Mouse (Mus musculus) C2C12 (cell line): ENCODE data around the gene Dhx37. TPM values are rescaled to one million over a fixed set of nuclear protein-coding genes. Genes with fewer than 3 reads are reported as not detected.

Experiments
- H3K27me3 ChIP-seq: one replicate; pipeline ENCODE4 v1.6.1; 2011; ENCODE audit not compliant: control insufficient read depth, insufficient read depth, insufficient read length
- H3K36me3 ChIP-seq: one replicate; pipeline ENCODE4 v1.6.1; 2011; ENCODE audit not compliant: control insufficient read depth, insufficient read depth
- H3K4me3 ChIP-seq: one replicate; pipeline ENCODE4 v1.5.1; 2011; ENCODE audit warnings: mild to moderate bottlenecking, control low read depth; ENCODE audit not compliant: poor library complexity, insufficient read depth, severe bottlenecking
- H3K79me2 ChIP-seq: one replicate; pipeline ENCODE4 v1.6.1; 2011; ENCODE audit not compliant: control insufficient read depth, insufficient read depth
- H3K79me3 ChIP-seq: one replicate; pipeline ENCODE4 v1.6.1; 2011; ENCODE audit warnings: low read depth, control low read depth
- H3ac ChIP-seq: one replicate; pipeline ENCODE3; 2011; ENCODE audit warnings: low read depth; ENCODE audit not compliant: control insufficient read depth, insufficient read length
- CEBPB ChIP-seq: IDR thresholded peaks from one replicate; pipeline ENCODE4 v1.6.1; 2011; ENCODE audit warnings: low read depth, mild to moderate bottlenecking, control low read depth, moderate library complexity
- CTCF ChIP-seq: IDR thresholded peaks from one replicate; pipeline ENCODE4 v1.5.1; 2011; ENCODE audit not compliant: control insufficient read depth, insufficient read depth, insufficient read length
- FOSL1 ChIP-seq: IDR thresholded peaks from one replicate; pipeline ENCODE4 v1.8.0; 2011; ENCODE audit warnings: mild to moderate bottlenecking, low read length; ENCODE audit not compliant: poor library complexity, insufficient read depth, severe bottlenecking
- MAX ChIP-seq: IDR thresholded peaks from one replicate; pipeline ENCODE4 v1.6.1; 2011; ENCODE audit warnings: mild to moderate bottlenecking, control low read depth
- MYOD1 ChIP-seq: IDR thresholded peaks from one replicate; pipeline ENCODE4 v1.6.1; 2011; ENCODE audit warnings: low read depth; ENCODE audit not compliant: control insufficient read depth, insufficient read length
- MYOG ChIP-seq: IDR thresholded peaks from one replicate; pipeline ENCODE4 v1.6.1; 2011; ENCODE audit not compliant: control insufficient read depth, insufficient read length; ENCODE audit errors: extremely low read depth
- USF1 ChIP-seq: IDR thresholded peaks from one replicate; pipeline ENCODE4 v1.6.1; 2011; ENCODE audit warnings: low read depth, mild to moderate bottlenecking, control low read depth, moderate library complexity
- polyA plus RNA-seq: library from polyadenylated mRNA; unstranded; fragments of >200 nt; fragmentation: generic; extraction: Trizol; gene quantifications from one replicate; pipeline ENCODE4 v1.2.1, GENCODE M21; 2012; ENCODE audit warnings: missing spikeins

Gene Dhx37
- polyA plus RNA-seq, 1 experiment = 25.2 TPM

GRCm38 (mm10) chr5:125467261-125467660, 33.3 kb upstream of the Dhx37 start:
- no peak overlapping the region for H3K4me3 ChIP-seq
- H3K27me3 ChIP-seq = no peaks in the 10 kb centered on the region
- no peak overlapping the region for H3ac ChIP-seq
- no peaks in the 10 kb centered on the region for H3K79me3 ChIP-seq
- TF ChIP-seq MAX (no peak), MYOG (no peak), CTCF (no peak), MYOD1 (no peak), USF1 (no peak), FOSL1 (no peak), CEBPB (no peak)
- H3K79me2 ChIP-seq = no peaks in the 10 kb centered on the region
- H3K36me3 ChIP-seq = no peaks in the 10 kb centered on the region

DNA sequence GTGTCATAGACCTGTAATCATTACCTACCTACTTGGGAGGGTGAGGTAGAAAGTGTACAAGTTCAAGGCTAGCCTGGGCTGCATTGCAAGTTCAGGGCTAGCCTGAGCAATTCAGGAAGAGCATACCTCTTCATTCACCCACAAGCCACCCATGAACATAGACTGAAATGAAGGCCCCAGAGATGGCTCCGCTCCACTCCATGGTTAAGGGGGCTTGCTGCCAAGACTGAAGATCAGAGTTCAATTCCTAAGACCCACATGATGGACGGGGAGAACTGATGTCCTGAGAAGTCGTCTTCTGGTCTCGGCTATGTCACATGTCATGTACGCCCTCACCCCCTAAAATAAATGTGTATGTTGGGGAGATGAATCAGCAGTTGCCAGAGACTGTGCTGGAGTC, 32.6 kb upstream of the Dhx37 start:
- Histone ChIP-seq H3K36me3 (no peaks in the 10 kb centered on the region), H3K4me3 (no peak overlapping the region), H3ac (no peak overlapping the region), H3K79me2 (no peaks in the 10 kb centered on the region), H3K79me3 (no peaks in the 10 kb centered on the region), H3K27me3 (no peaks in the 10 kb centered on the region)
- TF ChIP-seq MYOD1 = no peak
- TF ChIP-seq CEBPB = no peak
- TF ChIP-seq MYOG = no peak
- no peak for TF ChIP-seq MAX
- TF ChIP-seq CTCF = no peak
- no peak for TF ChIP-seq FOSL1
- no peak for TF ChIP-seq USF1

GRCm38 (mm10) chr5:125465701-125466106, 31.8 kb upstream of the Dhx37 start:
- H3K36me3 ChIP-seq = no peaks in the 10 kb centered on the region
- H3K4me3 ChIP-seq = peak overlapping the region; percentile 6
- H3K79me3 ChIP-seq = no peaks in the 10 kb centered on the region
- peak; percentile 41 for TF ChIP-seq USF1
- TF ChIP-seq MYOD1 = no peak
- no peak for TF ChIP-seq CTCF
- peak; percentile 75 for TF ChIP-seq MAX
- no peak overlapping the region for H3ac ChIP-seq
- no peaks in the 10 kb centered on the region for H3K27me3 ChIP-seq
- H3K79me2 ChIP-seq = no peaks in the 10 kb centered on the region

DNA sequence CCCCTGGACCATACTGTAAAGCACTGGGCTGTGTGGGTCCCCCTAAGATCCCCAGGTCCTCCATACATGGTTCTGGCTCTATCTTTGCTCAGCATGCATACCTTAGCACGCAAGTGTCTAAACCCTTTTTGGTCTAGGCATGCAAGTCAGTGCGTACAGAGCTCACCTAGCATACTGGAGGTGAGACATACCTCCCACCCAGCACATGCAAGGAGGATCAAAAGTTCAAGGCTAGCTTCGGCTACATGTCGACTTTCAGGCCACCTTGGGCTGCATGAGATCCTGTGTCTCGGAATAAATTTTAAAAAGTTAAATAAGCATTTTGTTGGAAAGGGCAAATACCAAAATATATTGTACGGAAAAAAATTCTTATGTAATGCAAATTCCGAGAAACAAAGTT, 31.3 kb upstream of the Dhx37 start:
- Histone ChIP-seq H3K27me3 (no peaks in the 10 kb centered on the region), H3K4me3 (no peak overlapping the region), H3ac (no peak overlapping the region), H3K79me2 (no peaks in the 10 kb centered on the region), H3K79me3 (no peaks in the 10 kb centered on the region), H3K36me3 (no peaks in the 10 kb centered on the region)
- TF ChIP-seq FOSL1 = no peak
- TF ChIP-seq MYOG = no peak
- TF ChIP-seq CTCF = no peak
- TF ChIP-seq MYOD1 = no peak
- no peak for TF ChIP-seq CEBPB
- no peak for TF ChIP-seq MAX
- TF ChIP-seq USF1 = no peak

DNA sequence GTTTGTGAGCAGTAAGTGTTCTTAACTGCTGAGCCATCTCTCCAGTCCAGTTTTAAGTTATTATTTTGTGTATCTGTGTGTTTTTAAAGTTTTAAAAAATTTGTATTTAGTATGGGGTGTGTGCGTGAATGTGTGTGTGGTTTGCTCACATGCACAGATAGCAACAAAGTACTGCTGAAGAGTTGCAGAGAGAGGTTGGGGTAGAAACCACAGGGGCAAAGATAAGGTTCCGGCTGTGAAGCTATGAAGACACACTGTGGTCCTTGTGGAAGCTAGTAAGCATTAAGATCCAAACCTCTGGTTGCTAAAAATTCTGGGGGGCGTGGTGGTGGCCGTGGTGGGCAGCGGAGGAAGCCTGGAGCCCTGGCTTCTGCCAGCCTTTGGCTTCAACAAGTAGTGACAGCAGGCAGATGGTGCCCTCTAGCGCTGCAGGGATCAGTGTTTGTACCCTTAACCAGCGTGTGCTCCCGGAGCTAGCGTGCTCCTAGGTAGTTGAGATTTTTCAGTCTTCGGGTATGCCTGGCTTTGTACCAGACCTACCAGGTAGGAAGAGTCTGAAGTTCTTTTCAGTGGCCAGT, 28.0 kb upstream of the Dhx37 start:
- no peak for TF ChIP-seq USF1
- TF ChIP-seq MYOG = no peak
- no peak for TF ChIP-seq MAX
- TF ChIP-seq CTCF = peak; percentile 79
- TF ChIP-seq MYOD1 = no peak
- TF ChIP-seq CEBPB = no peak
- TF ChIP-seq FOSL1 = no peak

DNA sequence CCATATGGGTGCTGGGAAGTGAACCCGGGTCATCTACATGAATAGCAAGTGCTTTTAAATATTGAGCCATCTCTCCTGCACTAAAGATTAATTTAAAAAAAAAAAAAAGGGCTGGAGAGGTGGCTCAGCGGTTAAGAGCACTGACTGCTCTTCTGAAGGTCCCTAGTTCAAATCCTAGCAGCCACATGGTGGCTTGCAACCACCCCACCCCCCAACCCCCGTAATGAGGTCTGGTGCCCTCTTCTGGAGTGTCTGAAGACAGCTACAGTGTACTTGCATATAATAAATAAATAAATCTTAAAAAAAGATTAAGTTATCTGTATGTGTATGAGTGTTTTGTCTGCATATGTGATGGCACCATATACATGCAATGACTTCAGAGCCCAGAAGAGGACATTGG, 26.7 kb upstream of the Dhx37 start:
- no peak overlapping the region for H3K4me3 ChIP-seq
- no peaks in the 10 kb centered on the region for H3K27me3 ChIP-seq
- TF ChIP-seq FOSL1 (no peak), MYOD1 (no peak), CEBPB (no peak), CTCF (no peak), MYOG (no peak), MAX (no peak), USF1 (no peak)
- no peaks in the 10 kb centered on the region for H3K79me2 ChIP-seq
- no peaks in the 10 kb centered on the region for H3K79me3 ChIP-seq
- H3K36me3 ChIP-seq = no peaks in the 10 kb centered on the region
- H3ac ChIP-seq = no peak overlapping the region

More for the DNA sequence above, 28.0 kb upstream of the Dhx37 start:
- H3K36me3 ChIP-seq = no peaks in the 10 kb centered on the region
- no peak overlapping the region for H3K4me3 ChIP-seq
- no peaks in the 10 kb centered on the region for H3K79me2 ChIP-seq
- H3K27me3 ChIP-seq = no peaks in the 10 kb centered on the region
- H3ac ChIP-seq = no peak overlapping the region
- no peaks in the 10 kb centered on the region for H3K79me3 ChIP-seq
